Mouse (Mus musculus) MEL-GATA-1-ER (cell line): Measurements from ENCODE around the gene Aff4.
A peak's percentile ranks its signal among the peaks of the same experiment; 100 is the strongest.

Experiments
- DNase-seq: peaks from one replicate; pipeline ENCODE4 v3.0.0-alpha.2; 2012; ENCODE audit warnings: low read depth; ENCODE audit errors: extremely low read depth

Gene Aff4

GRCm38 (mm10) chr11:53427993-53428715 is 77.5 kb downstream of the Aff4 start:
- DNase-seq = no peak

- DNase-seq = no peak
Observed at GRCm38 (mm10) chr11:53428716-53429057, 78.1 kb downstream of the Aff4 start.

GRCm38 (mm10) chr11:53429182-53429581 is 78.5 kb downstream of the Aff4 start:
- no peak for DNase-seq

GRCm38 (mm10) chr11:53430300-53430669 is 79.7 kb downstream of the Aff4 start:
- no peak for DNase-seq

- DNase-seq = peak; percentile 100
Observed at GRCm38 (mm10) chr11:53430670-53431346, 80.2 kb downstream of the Aff4 start, which contains the start of the genes Uqcrq and Gdf9. Gene Uqcrq, minus strand, starts transcription at chr11:53430831. Gene Gdf9, plus strand, starts transcription at chr11:53431023.

- no peak for DNase-seq
Observed at GRCm38 (mm10) chr11:53431347-53432056, 80.9 kb downstream of the Aff4 start.

GRCm38 (mm10) chr11:53433057-53433456 is 82.4 kb downstream of the Aff4 start:
- DNase-seq = no peak

GRCm38 (mm10) chr11:53435504-53435903 is 84.9 kb downstream of the Aff4 start:
- no peak for DNase-seq

- no peak for DNase-seq
Observed at GRCm38 (mm10) chr11:53436338-53436737, 85.7 kb downstream of the Aff4 start.

GRCm38 (mm10) chr11:53441921-53442320 is 91.3 kb downstream of the Aff4 start:
- peak; percentile 36 for DNase-seq

- DNase-seq = peak; percentile 39
Observed at GRCm38 (mm10) chr11:53443861-53444260, 93.2 kb downstream of the Aff4 start.

GRCm38 (mm10) chr11:53445562-53445961 is 94.9 kb downstream of the Aff4 start:
- DNase-seq = no peak

GRCm38 (mm10) chr11:53446183-53446582 is 95.5 kb downstream of the Aff4 start:
- DNase-seq = no peak

- no peak for DNase-seq
Observed at GRCm38 (mm10) chr11:53447996-53448395, 97.4 kb downstream of the Aff4 start.

GRCm38 (mm10) chr11:53448529-53448928 is 97.9 kb downstream of the Aff4 start:
- DNase-seq = no peak

GRCm38 (mm10) chr11:53450070-53450705 is 99.6 kb downstream of the Aff4 start:
- no peak for DNase-seq

- no peak for DNase-seq
Observed at GRCm38 (mm10) chr11:53451361-53451760, 100.7 kb downstream of the Aff4 start.

- no peak for DNase-seq
Observed at GRCm38 (mm10) chr11:53452396-53452795, 101.8 kb downstream of the Aff4 start.

- DNase-seq = no peak
Observed at GRCm38 (mm10) chr11:53453031-53453430, 102.4 kb downstream of the Aff4 start.

GRCm38 (mm10) chr11:53456474-53457371 is 106.1 kb downstream of the Aff4 start, which contains the start of the genes Gm10447 and Shroom1:
Gene Gm10447, minus strand, starts transcription at chr11:53457110.
Gene Shroom1, plus strand, starts transcription at chr11:53457205.
- DNase-seq = no peak
